Mouse (Mus musculus) bone marrow, adult 2 months (tissue): Measurements from ENCODE around the gene A4galt.

Source experiments
- CTCF ChIP-seq: fragments of 200-500 bp; IDR thresholded peaks from 2 replicates; pipeline ENCODE4 v1.5.1; 2011; ENCODE audit warnings: low read length, control low read depth; ENCODE audit not compliant: control insufficient read depth, insufficient read depth
- POLR2A ChIP-seq: fragments of 200-500 bp; IDR thresholded peaks from 2 replicates; pipeline ENCODE4 v1.6.1; 2011; ENCODE audit warnings: low read depth, mild to moderate bottlenecking, control low read depth, low read length, borderline replicate concordance; ENCODE audit not compliant: control insufficient read depth

DNA sequence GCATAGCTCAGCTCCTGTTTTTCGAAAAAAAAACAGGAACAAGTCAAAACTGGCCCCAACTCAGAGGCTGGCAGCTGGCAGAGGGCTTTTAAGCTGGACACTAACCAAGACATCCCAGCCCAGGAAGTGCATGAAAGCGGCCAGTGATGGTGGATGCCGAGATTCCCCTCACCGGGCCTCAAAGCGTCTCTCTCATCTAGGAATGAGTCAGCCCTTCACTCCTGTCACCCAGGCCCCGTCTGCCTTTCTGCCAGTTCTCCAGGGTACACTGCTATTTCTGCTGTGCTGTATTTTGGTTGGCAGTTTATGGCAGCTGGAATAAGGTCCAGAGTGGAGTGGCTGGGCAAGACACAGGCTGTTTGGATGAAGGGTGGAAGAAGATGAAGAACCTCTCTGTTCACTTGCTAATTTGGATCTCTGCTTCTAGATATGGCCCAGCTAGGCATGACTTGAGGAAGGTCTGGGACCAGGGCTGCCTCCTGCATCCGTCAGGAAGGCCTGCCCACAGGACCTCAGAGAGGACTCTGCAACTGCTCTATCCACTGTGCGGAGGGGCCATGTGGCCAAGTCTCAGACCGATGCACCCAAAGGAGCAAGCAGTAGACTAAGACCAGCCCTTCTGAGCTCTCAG, 27.3 kb downstream of the A4galt start:
- TF ChIP-seq CTCF, result no peak
- TF ChIP-seq POLR2A, result no peak
